Mouse (Mus musculus) C2C12 (cell line): ENCODE measurements around the gene Nid1. TPM values are rescaled to one million over a fixed set of nuclear protein-coding genes. Genes with fewer than 3 reads are reported as not detected.
A peak's percentile ranks its signal among the peaks of the same experiment; 100 is the strongest.

Source experiments
- H3K27me3 ChIP-seq: one replicate; pipeline ENCODE4 v1.6.1; 2011; ENCODE audit not compliant: control insufficient read depth, insufficient read depth, insufficient read length
- H3K36me3 ChIP-seq: one replicate; pipeline ENCODE4 v1.6.1; 2011; ENCODE audit not compliant: control insufficient read depth, insufficient read depth
- H3K4me3 ChIP-seq: one replicate; pipeline ENCODE4 v1.5.1; 2011; ENCODE audit warnings: mild to moderate bottlenecking, control low read depth; ENCODE audit not compliant: poor library complexity, insufficient read depth, severe bottlenecking
- H3K79me2 ChIP-seq: one replicate; pipeline ENCODE4 v1.6.1; 2011; ENCODE audit not compliant: control insufficient read depth, insufficient read depth
- H3K79me3 ChIP-seq: one replicate; pipeline ENCODE4 v1.6.1; 2011; ENCODE audit warnings: low read depth, control low read depth
- H3ac ChIP-seq: one replicate; pipeline ENCODE3; 2011; ENCODE audit warnings: low read depth; ENCODE audit not compliant: control insufficient read depth, insufficient read length
- CEBPB ChIP-seq: IDR thresholded peaks from one replicate; pipeline ENCODE4 v1.6.1; 2011; ENCODE audit warnings: low read depth, mild to moderate bottlenecking, control low read depth, moderate library complexity
- CTCF ChIP-seq: IDR thresholded peaks from one replicate; pipeline ENCODE4 v1.5.1; 2011; ENCODE audit not compliant: control insufficient read depth, insufficient read depth, insufficient read length
- FOSL1 ChIP-seq: IDR thresholded peaks from one replicate; pipeline ENCODE4 v1.8.0; 2011; ENCODE audit warnings: mild to moderate bottlenecking, low read length; ENCODE audit not compliant: poor library complexity, insufficient read depth, severe bottlenecking
- MAX ChIP-seq: IDR thresholded peaks from one replicate; pipeline ENCODE4 v1.6.1; 2011; ENCODE audit warnings: mild to moderate bottlenecking, control low read depth
- MYOD1 ChIP-seq: IDR thresholded peaks from one replicate; pipeline ENCODE4 v1.6.1; 2011; ENCODE audit warnings: low read depth; ENCODE audit not compliant: control insufficient read depth, insufficient read length
- MYOG ChIP-seq: IDR thresholded peaks from one replicate; pipeline ENCODE4 v1.6.1; 2011; ENCODE audit not compliant: control insufficient read depth, insufficient read length; ENCODE audit errors: extremely low read depth
- USF1 ChIP-seq: IDR thresholded peaks from one replicate; pipeline ENCODE4 v1.6.1; 2011; ENCODE audit warnings: low read depth, mild to moderate bottlenecking, control low read depth, moderate library complexity
- polyA plus RNA-seq: library from polyadenylated mRNA; unstranded; fragments of >200 nt; fragmentation: generic; extraction: Trizol; gene quantifications from one replicate; pipeline ENCODE4 v1.2.1, GENCODE M21; 2012; ENCODE audit warnings: missing spikeins

Gene Nid1
- polyA plus RNA-seq, 1 experiment = 90.0 TPM

DNA sequence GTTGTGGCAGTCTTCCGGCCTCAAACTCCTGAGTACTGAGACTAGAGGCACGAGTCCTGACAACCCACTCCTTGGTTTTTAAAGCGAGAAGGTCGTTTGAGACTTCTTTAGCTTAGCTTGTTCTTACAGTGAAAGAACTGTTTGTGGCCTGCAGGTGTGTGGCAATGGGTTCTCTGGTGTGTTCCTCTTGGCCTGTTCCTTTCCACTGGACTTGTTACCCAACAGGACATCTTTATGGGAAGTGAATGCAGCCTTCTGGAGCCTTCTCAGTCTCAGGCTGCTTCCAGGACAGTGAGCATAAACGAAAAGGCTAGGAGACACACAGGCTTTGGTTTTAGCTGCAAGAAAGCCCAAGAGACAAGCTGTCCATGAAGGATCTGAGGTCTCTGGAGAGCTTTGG, 88.5 kb downstream of the Nid1 start:
- no peak for TF ChIP-seq MYOG
- no peak for TF ChIP-seq CEBPB
- H3K79me2 ChIP-seq = no peaks in the 10 kb centered on the region
- no peak overlapping the region for H3K4me3 ChIP-seq
- H3K36me3 ChIP-seq = no peaks in the 10 kb centered on the region
- H3K79me3 ChIP-seq = no peaks in the 10 kb centered on the region
- H3ac ChIP-seq = no peak overlapping the region
- H3K27me3 ChIP-seq = no peaks in the 10 kb centered on the region

DNA sequence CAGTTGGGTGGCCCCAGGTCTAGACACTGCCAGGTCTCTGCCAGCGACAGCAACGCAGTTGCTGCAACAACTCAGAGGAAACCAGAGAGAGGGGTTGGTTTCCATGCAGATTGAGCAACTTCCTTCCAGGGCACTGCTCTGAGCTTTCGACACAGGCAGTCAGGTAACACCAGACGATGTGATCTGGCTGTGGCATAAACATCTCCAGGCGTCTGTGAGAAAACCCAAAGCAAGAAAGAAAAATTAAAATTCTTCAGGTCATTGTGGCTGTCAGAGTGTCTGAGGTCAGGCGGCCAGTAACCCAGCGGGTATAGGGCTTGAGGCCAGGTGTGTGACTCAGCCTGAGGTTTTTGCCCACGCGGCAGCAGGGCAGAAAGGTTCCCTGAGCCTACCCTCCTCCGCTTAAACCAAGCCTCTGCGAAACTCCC, 91.8 kb downstream of the Nid1 start:
- no peaks in the 10 kb centered on the region for H3K27me3 ChIP-seq
- H3K79me3 ChIP-seq = no peaks in the 10 kb centered on the region
- no peaks in the 10 kb centered on the region for H3K36me3 ChIP-seq
- no peak overlapping the region for H3K4me3 ChIP-seq
- H3ac ChIP-seq = no peak overlapping the region
- H3K79me2 ChIP-seq = no peaks in the 10 kb centered on the region
- TF ChIP-seq FOSL1 = peak; percentile 63
- no peak for TF ChIP-seq MYOG
- peak; percentile 47 for TF ChIP-seq MAX
- TF ChIP-seq CTCF = no peak
- TF ChIP-seq CEBPB = peak; percentile 90
- peak; percentile 29 for TF ChIP-seq MYOD1

DNA sequence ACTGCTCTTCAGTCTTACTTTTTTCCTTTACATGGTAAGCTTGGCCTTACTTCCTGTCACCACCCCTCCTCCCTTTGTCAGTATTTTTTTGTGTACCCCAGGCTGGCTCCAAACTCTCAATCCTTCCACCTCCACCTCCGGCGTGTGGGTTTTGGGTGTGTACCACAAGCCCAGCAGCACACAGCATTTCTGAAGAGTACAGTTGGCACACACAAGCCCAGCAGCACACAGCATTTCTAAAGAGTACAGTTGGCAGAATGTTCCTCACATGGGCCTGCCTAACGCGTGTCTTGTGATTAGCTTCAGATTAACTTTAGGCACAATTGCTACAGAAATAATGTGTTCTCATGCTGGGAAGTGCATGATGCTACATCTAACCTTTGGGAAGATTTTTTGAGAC, 93.6 kb downstream of the Nid1 start:
- Histone ChIP-seq H3K79me2 (no peaks in the 10 kb centered on the region), H3ac (no peak overlapping the region)
- no peak for TF ChIP-seq MYOG
- no peak for TF ChIP-seq CEBPB
- TF ChIP-seq FOSL1 = no peak
- TF ChIP-seq MYOD1 = no peak
- no peak for TF ChIP-seq CTCF
- TF ChIP-seq MAX = no peak
- no peak for TF ChIP-seq USF1

DNA sequence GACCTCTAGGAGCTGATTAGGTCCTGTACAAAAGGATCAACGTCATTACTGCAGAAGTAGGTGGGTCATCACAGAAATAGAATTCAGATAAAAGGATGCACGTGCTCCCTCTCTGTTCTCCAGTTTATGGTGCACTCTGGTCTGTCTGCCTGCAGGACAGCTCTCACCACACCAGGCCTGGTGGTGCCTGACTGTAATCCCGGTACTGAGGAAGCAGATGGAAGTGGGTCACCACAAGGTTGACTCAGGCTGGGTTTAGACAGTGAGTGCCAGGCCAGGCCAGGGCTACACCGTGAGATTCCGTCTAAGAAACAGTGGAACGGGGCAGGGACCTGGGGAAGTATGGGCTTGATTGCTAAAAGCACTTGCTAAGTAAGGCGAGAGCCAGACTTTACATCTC, 94.6 kb downstream of the Nid1 start:
- no peak for TF ChIP-seq FOSL1
- TF ChIP-seq USF1 = no peak
- TF ChIP-seq CEBPB = no peak
- TF ChIP-seq MYOD1 = no peak
- TF ChIP-seq CTCF = no peak
- no peak for TF ChIP-seq MAX
- TF ChIP-seq MYOG = no peak
- Histone ChIP-seq H3K79me3 (no peaks in the 10 kb centered on the region), H3ac (no peak overlapping the region), H3K79me2 (no peaks in the 10 kb centered on the region), H3K36me3 (no peaks in the 10 kb centered on the region), H3K27me3 (no peaks in the 10 kb centered on the region), H3K4me3 (no peak overlapping the region)

More for the DNA sequence above, 93.6 kb downstream of the Nid1 start:
- H3K4me3 ChIP-seq = no peak overlapping the region
- H3K79me3 ChIP-seq = no peaks in the 10 kb centered on the region
- H3K27me3 ChIP-seq = no peaks in the 10 kb centered on the region
- H3K36me3 ChIP-seq = no peaks in the 10 kb centered on the region

DNA sequence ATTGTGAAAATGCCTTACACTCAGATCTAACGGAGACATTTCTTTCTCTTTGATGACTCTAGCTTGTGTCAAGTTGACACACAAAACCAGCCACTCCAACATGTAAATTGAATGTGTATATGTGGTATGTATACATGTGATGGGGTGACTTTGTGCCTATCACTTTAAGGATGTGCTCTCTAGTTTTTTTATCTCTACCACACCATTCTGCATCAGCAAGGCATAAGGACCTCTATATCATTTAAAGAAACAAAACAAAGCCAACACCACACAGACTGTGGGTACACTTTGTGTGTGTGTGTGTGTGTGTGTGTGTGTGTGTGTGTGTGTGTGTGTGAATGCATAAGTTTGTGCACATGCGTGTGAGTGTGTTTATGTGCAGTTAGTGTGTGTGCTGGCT, 99.2 kb downstream of the Nid1 start:
- Histone ChIP-seq H3K79me3 (no peaks in the 10 kb centered on the region), H3ac (no peak overlapping the region), H3K4me3 (no peak overlapping the region), H3K36me3 (no peaks in the 10 kb centered on the region), H3K27me3 (no peaks in the 10 kb centered on the region), H3K79me2 (no peaks in the 10 kb centered on the region)
- TF ChIP-seq MYOG = no peak
- no peak for TF ChIP-seq CEBPB
- TF ChIP-seq USF1 = no peak
- TF ChIP-seq MYOD1 = no peak
- no peak for TF ChIP-seq CTCF
- no peak for TF ChIP-seq MAX
- no peak for TF ChIP-seq FOSL1

DNA sequence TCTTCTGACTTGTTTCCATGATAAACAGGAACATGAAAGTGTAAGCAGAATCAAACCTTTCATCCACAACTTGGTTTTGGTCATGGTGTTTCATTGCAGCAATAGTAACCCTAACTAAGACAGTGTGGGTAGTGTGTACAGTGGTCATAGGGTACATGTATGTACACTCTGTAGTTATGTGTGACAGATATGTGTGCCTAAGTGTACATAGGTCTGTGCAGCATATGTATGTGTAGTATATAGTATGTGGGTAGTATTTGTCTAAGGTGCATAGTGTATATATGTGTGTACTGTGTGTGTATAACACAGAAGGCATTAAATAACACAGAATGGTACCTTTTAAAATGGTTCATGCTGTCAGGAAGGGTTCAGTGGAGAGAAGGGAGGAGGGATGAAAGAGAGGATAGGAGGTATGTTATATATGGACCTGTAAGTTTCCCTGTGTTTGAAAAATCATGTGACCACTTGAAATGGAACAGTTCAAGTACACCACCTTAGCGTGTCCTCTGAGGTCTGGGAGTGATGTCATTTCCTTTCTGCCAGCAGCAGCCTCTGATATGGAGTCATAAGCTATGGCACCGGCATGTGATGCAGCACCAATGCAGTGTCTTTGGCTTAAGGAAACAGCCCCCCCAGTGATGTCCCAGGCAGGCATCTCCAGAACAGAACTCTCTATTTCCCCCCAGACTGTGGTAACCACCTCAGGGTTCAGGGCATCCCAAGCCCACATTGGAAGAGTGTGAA, 100.1 kb downstream of the Nid1 start:
- Histone ChIP-seq H3K4me3 (no peak overlapping the region), H3K27me3 (no peaks in the 10 kb centered on the region), H3K79me3 (no peaks in the 10 kb centered on the region), H3ac (no peak overlapping the region), H3K36me3 (no peaks in the 10 kb centered on the region), H3K79me2 (no peaks in the 10 kb centered on the region)
- no peak for TF ChIP-seq USF1
- no peak for TF ChIP-seq FOSL1
- TF ChIP-seq CTCF = no peak
